Mouse (Mus musculus): Measurements from ENCODE around the gene Pdia6. TPM values are rescaled to one million over a fixed set of nuclear protein-coding genes. Genes with fewer than 3 reads are reported as not detected.

The Pdia6 gene
- polyA plus RNA-seq, 1 experiment from 2014 or later, result 585 TPM

GRCm38 (mm10) chr12:17239428-17239688 lies 27.0 kb upstream of the Pdia6 start:
- peaks cover 31% of the 10 kb centered on the region for H3K4me1 ChIP-seq
- H3K27me3 ChIP-seq (ENCODE audit: poor library complexity, severe bottlenecking), result no peaks in the 10 kb centered on the region
- no peak for DNase-seq (ENCODE audit: extremely low spot score, low spot score)
- H3K36me3 ChIP-seq (replicated peaks), result no peaks in the 10 kb centered on the region
- no peak overlapping the region for H3K4me3 ChIP-seq
- H3K27ac ChIP-seq, result peak overlapping the region; percentile 79
- peaks cover 4% of the 10 kb centered on the region for H3K9me3 ChIP-seq

GRCm38 (mm10) chr12:17241016-17241415 lies 25.3 kb upstream of the Pdia6 start:
- DNase-seq (ENCODE audit: extremely low spot score, low spot score), result no peak
- Histone ChIP-seq H3K36me3 (replicated peaks) (no peaks in the 10 kb centered on the region), H3K9me3 (peaks cover 4% of the 10 kb centered on the region), H3K4me1 (peaks cover 24% of the 10 kb centered on the region), H3K27me3 (ENCODE audit: poor library complexity, severe bottlenecking) (no peaks in the 10 kb centered on the region), H3K27ac (no peak overlapping the region), H3K4me3 (no peak overlapping the region)
- 96% methylated on average over 2 of the region's 2 CpGs for WGBS

GRCm38 (mm10) chr12:17241614-17242013 lies 24.7 kb upstream of the Pdia6 start:
- no peak overlapping the region for H3K27ac ChIP-seq
- peaks cover 4% of the 10 kb centered on the region for H3K9me3 ChIP-seq
- H3K4me1 ChIP-seq, result peaks cover 18% of the 10 kb centered on the region
- no peak overlapping the region for H3K4me3 ChIP-seq
- H3K36me3 ChIP-seq (replicated peaks), result no peaks in the 10 kb centered on the region
- DNase-seq (ENCODE audit: extremely low spot score, low spot score), result no peak
- WGBS, result 94% methylated on average over 9 of the region's 9 CpGs
- no peaks in the 10 kb centered on the region for H3K27me3 ChIP-seq (ENCODE audit: poor library complexity, severe bottlenecking)

GRCm38 (mm10) chr12:17242041-17242440 lies 24.3 kb upstream of the Pdia6 start:
- H3K4me3 ChIP-seq, result no peak overlapping the region
- no peak for DNase-seq (ENCODE audit: extremely low spot score, low spot score)
- no peaks in the 10 kb centered on the region for H3K36me3 ChIP-seq (replicated peaks)
- peaks cover 4% of the 10 kb centered on the region for H3K9me3 ChIP-seq
- H3K27me3 ChIP-seq (ENCODE audit: poor library complexity, severe bottlenecking), result no peaks in the 10 kb centered on the region
- no peak overlapping the region for H3K27ac ChIP-seq
- peaks cover 14% of the 10 kb centered on the region for H3K4me1 ChIP-seq

- whole genome bisulfite sequencing, result 89% methylated on average over 8 of the region's 8 CpGs
- Histone ChIP-seq H3K27me3 (ENCODE audit: poor library complexity, severe bottlenecking) (peaks cover 16% of the 10 kb centered on the region), H3K27ac (no peak overlapping the region), H3K9me3 (peaks cover 3% of the 10 kb centered on the region; the same call in 1 of the 2 replicates), H3K4me3 (no peak overlapping the region), H3K36me3 (replicated peaks) (no peaks in the 10 kb centered on the region), H3K4me1 (peaks cover 15% of the 10 kb centered on the region)
- DNase-seq (ENCODE audit: extremely low spot score, low spot score), result no peak
Measured at GRCm38 (mm10) chr12:17250962-17251361, 15.4 kb upstream of the Pdia6 start.

- Histone ChIP-seq H3K4me1 (peaks cover 22% of the 10 kb centered on the region), H3K9me3 (peaks cover 3% of the 10 kb centered on the region; the same call in 1 of the 2 replicates), H3K36me3 (replicated peaks) (no peaks in the 10 kb centered on the region), H3K27ac (no peak overlapping the region), H3K27me3 (ENCODE audit: poor library complexity, severe bottlenecking) (peaks cover 16% of the 10 kb centered on the region), H3K4me3 (peak overlapping the region; percentile 18; the same call in 1 of the 2 replicates)
- peak; percentile 60 for DNase-seq (ENCODE audit: extremely low spot score, low spot score)
- 12% methylated on average over 9 of the region's 9 CpGs for WGBS
Measured at GRCm38 (mm10) chr12:17253069-17253468, 13.3 kb upstream of the Pdia6 start.

GRCm38 (mm10) chr12:17255602-17256001 lies 10.7 kb upstream of the Pdia6 start:
- Histone ChIP-seq H3K36me3 (replicated peaks) (no peaks in the 10 kb centered on the region), H3K9me3 (no peaks in the 10 kb centered on the region), H3K27ac (no peak overlapping the region), H3K27me3 (ENCODE audit: poor library complexity, severe bottlenecking) (peaks cover 16% of the 10 kb centered on the region), H3K4me3 (no peak overlapping the region), H3K4me1 (peaks cover 22% of the 10 kb centered on the region)
- 83% methylated on average over 6 of the region's 6 CpGs for WGBS
- no peak for DNase-seq (ENCODE audit: extremely low spot score, low spot score)

GRCm38 (mm10) chr12:17256905-17257304 lies 9.4 kb upstream of the Pdia6 start:
- no peaks in the 10 kb centered on the region for H3K9me3 ChIP-seq
- WGBS, result 4% methylated on average over 10 of the region's 10 CpGs
- H3K27me3 ChIP-seq (ENCODE audit: poor library complexity, severe bottlenecking), result peaks cover 16% of the 10 kb centered on the region
- H3K27ac ChIP-seq, result no peak overlapping the region
- DNase-seq (ENCODE audit: extremely low spot score, low spot score), result peak; percentile 66
- H3K4me1 ChIP-seq, result peaks cover 22% of the 10 kb centered on the region
- H3K36me3 ChIP-seq (replicated peaks), result no peaks in the 10 kb centered on the region
- H3K4me3 ChIP-seq, result no peak overlapping the region

- Histone ChIP-seq H3K36me3 (replicated peaks) (no peaks in the 10 kb centered on the region), H3K27ac (no peak overlapping the region), H3K4me3 (no peak overlapping the region), H3K27me3 (ENCODE audit: poor library complexity, severe bottlenecking) (peaks cover 12% of the 10 kb centered on the region), H3K4me1 (peaks cover 18% of the 10 kb centered on the region), H3K9me3 (no peaks in the 10 kb centered on the region)
- DNase-seq (ENCODE audit: extremely low spot score, low spot score), result no peak
- 91% methylated on average over 7 of the region's 7 CpGs for WGBS
Measured at GRCm38 (mm10) chr12:17258431-17258830, 7.9 kb upstream of the Pdia6 start.

GRCm38 (mm10) chr12:17261005-17261404 lies 5.3 kb upstream of the Pdia6 start:
- no peak for DNase-seq (ENCODE audit: extremely low spot score, low spot score)
- Histone ChIP-seq H3K4me3 (no peak overlapping the region), H3K9me3 (no peaks in the 10 kb centered on the region), H3K4me1 (peaks cover 13% of the 10 kb centered on the region), H3K36me3 (replicated peaks) (no peaks in the 10 kb centered on the region), H3K27ac (no peak overlapping the region), H3K27me3 (ENCODE audit: poor library complexity, severe bottlenecking) (no peaks in the 10 kb centered on the region; the same call in 1 of the 2 replicates)
- 92% methylated on average over 3 of the region's 3 CpGs for WGBS

GRCm38 (mm10) chr12:17263881-17264280 lies 2.5 kb upstream of the Pdia6 start:
- Histone ChIP-seq H3K36me3 (replicated peaks) (peaks cover 9% of the 10 kb centered on the region), H3K4me3 (no peak overlapping the region), H3K27me3 (ENCODE audit: poor library complexity, severe bottlenecking) (no peaks in the 10 kb centered on the region), H3K27ac (no peak overlapping the region), H3K9me3 (no peaks in the 10 kb centered on the region), H3K4me1 (peaks cover 24% of the 10 kb centered on the region)
- no peak for DNase-seq (ENCODE audit: extremely low spot score, low spot score)
- 78% methylated on average over 3 of the region's 3 CpGs for WGBS

- peaks cover 29% of the 10 kb centered on the region for H3K4me1 ChIP-seq
- H3K27ac ChIP-seq, result no peak overlapping the region
- WGBS, result 92% methylated on average over 2 of the region's 2 CpGs
- no peak for DNase-seq (ENCODE audit: extremely low spot score, low spot score)
- peaks cover 17% of the 10 kb centered on the region for H3K36me3 ChIP-seq (replicated peaks)
- no peak overlapping the region for H3K4me3 ChIP-seq
- no peaks in the 10 kb centered on the region for H3K9me3 ChIP-seq
- no peaks in the 10 kb centered on the region for H3K27me3 ChIP-seq (ENCODE audit: poor library complexity, severe bottlenecking)
Measured at GRCm38 (mm10) chr12:17264826-17265225, 1.5 kb upstream of the Pdia6 start.

- Histone ChIP-seq H3K27me3 (ENCODE audit: poor library complexity, severe bottlenecking) (no peaks in the 10 kb centered on the region), H3K36me3 (replicated peaks) (peaks cover 35% of the 10 kb centered on the region), H3K4me3 (peak overlapping the region; percentile 90), H3K4me1 (peaks cover 29% of the 10 kb centered on the region), H3K27ac (peak overlapping the region; percentile 96), H3K9me3 (no peaks in the 10 kb centered on the region)
- no peak for DNase-seq (ENCODE audit: extremely low spot score, low spot score)
- 0% methylated on average over 21 of the region's 21 CpGs for WGBS
Measured at GRCm38 (mm10) chr12:17266673-17266990, 287 bp downstream of the Pdia6 start.

- DNase-seq (ENCODE audit: extremely low spot score, low spot score), result no peak
- H3K9me3 ChIP-seq, result no peaks in the 10 kb centered on the region
- H3K27ac ChIP-seq, result peak overlapping the region; percentile 96
- H3K36me3 ChIP-seq (replicated peaks), result peaks cover 42% of the 10 kb centered on the region
- H3K4me1 ChIP-seq, result peaks cover 29% of the 10 kb centered on the region
- H3K27me3 ChIP-seq (ENCODE audit: poor library complexity, severe bottlenecking), result no peaks in the 10 kb centered on the region
- H3K4me3 ChIP-seq, result peak overlapping the region; percentile 90
- WGBS, result 23% methylated on average over 4 of the region's 4 CpGs
Measured at GRCm38 (mm10) chr12:17267316-17267715, 971 bp downstream of the Pdia6 start.
